Mouse (Mus musculus) c-Kit-positive CD71-positive TER-119-negative erythroid progenitor cells, embryonic 14.5 days (primary cell): ENCODE measurements around the gene Sh3pxd2a.

Experiments used
- DNase-seq: peaks from one replicate; pipeline ENCODE4 v3.0.0-alpha.2; 2013; ENCODE audit warnings: low read depth

Sh3pxd2a gene

GRCm38 (mm10) chr19:47491853-47492252 is 27.7 kb upstream of the Sh3pxd2a start:
- no peak for DNase-seq

- DNase-seq = no peak
Measured at GRCm38 (mm10) chr19:47489233-47489632, 25.0 kb upstream of the Sh3pxd2a start.

- DNase-seq = no peak
Measured at GRCm38 (mm10) chr19:47488250-47488649, 24.0 kb upstream of the Sh3pxd2a start.

- no peak for DNase-seq
Measured at GRCm38 (mm10) chr19:47487572-47487971, 23.4 kb upstream of the Sh3pxd2a start.

- DNase-seq = no peak
Measured at GRCm38 (mm10) chr19:47485997-47486566, 21.9 kb upstream of the Sh3pxd2a start.

GRCm38 (mm10) chr19:47484110-47484509 is 19.9 kb upstream of the Sh3pxd2a start:
- DNase-seq = no peak

- no peak for DNase-seq
Measured at GRCm38 (mm10) chr19:47483346-47483745, 19.1 kb upstream of the Sh3pxd2a start.

- no peak for DNase-seq
Measured at GRCm38 (mm10) chr19:47473453-47473852, 9.3 kb upstream of the Sh3pxd2a start.

GRCm38 (mm10) chr19:47472881-47473400 is 8.7 kb upstream of the Sh3pxd2a start:
- no peak for DNase-seq

GRCm38 (mm10) chr19:47471808-47472207 is 7.6 kb upstream of the Sh3pxd2a start:
- DNase-seq = no peak

- DNase-seq = no peak
Measured at GRCm38 (mm10) chr19:47468750-47469149, 4.5 kb upstream of the Sh3pxd2a start.

- no peak for DNase-seq
Measured at GRCm38 (mm10) chr19:47466775-47467174, 2.6 kb upstream of the Sh3pxd2a start.

GRCm38 (mm10) chr19:47465467-47465866 is 1.3 kb upstream of the Sh3pxd2a start:
- no peak for DNase-seq

GRCm38 (mm10) chr19:47463636-47464303 is 431 bp downstream of the Sh3pxd2a start:
- DNase-seq = peak; percentile 57

GRCm38 (mm10) chr19:47463206-47463605 is 995 bp downstream of the Sh3pxd2a start:
- no peak for DNase-seq

GRCm38 (mm10) chr19:47462725-47463124 is 1.5 kb downstream of the Sh3pxd2a start:
- no peak for DNase-seq

- DNase-seq = no peak
Measured at GRCm38 (mm10) chr19:47461838-47462237, 2.4 kb downstream of the Sh3pxd2a start.

- no peak for DNase-seq
Measured at GRCm38 (mm10) chr19:47461386-47461785, 2.8 kb downstream of the Sh3pxd2a start.

GRCm38 (mm10) chr19:47460120-47460960 is 3.9 kb downstream of the Sh3pxd2a start:
- no peak for DNase-seq

- DNase-seq = no peak
Measured at GRCm38 (mm10) chr19:47459214-47459613, 5.0 kb downstream of the Sh3pxd2a start.

GRCm38 (mm10) chr19:47458504-47459161 is 5.6 kb downstream of the Sh3pxd2a start:
- DNase-seq = no peak
